Mouse (Mus musculus): ENCODE measurements around the gene Ccdc85b. TPM values are rescaled to one million over a fixed set of nuclear protein-coding genes. Genes with fewer than 3 reads are reported as not detected.

Gene Ccdc85b
- polyA plus RNA-seq (2021; fragmentation: Nextera tagmentation), result 15.8 and 16.5 TPM in 2 replicates
- long read RNA-seq, experiment 1, full-length matches to known transcripts, result 96 of 96 reads
- long read RNA-seq, experiment 1, partial matches to known transcripts, result 0 of 96 reads
- long read RNA-seq, experiment 1, other reads (novel, unspliced or antisense), result 0 of 96 reads
- long read RNA-seq, experiment 2, full-length matches to known transcripts, result 102 of 102 reads
- long read RNA-seq, experiment 2, partial matches to known transcripts, result 0 of 102 reads
- long read RNA-seq, experiment 2, other reads (novel, unspliced or antisense), result 0 of 102 reads

DNA sequence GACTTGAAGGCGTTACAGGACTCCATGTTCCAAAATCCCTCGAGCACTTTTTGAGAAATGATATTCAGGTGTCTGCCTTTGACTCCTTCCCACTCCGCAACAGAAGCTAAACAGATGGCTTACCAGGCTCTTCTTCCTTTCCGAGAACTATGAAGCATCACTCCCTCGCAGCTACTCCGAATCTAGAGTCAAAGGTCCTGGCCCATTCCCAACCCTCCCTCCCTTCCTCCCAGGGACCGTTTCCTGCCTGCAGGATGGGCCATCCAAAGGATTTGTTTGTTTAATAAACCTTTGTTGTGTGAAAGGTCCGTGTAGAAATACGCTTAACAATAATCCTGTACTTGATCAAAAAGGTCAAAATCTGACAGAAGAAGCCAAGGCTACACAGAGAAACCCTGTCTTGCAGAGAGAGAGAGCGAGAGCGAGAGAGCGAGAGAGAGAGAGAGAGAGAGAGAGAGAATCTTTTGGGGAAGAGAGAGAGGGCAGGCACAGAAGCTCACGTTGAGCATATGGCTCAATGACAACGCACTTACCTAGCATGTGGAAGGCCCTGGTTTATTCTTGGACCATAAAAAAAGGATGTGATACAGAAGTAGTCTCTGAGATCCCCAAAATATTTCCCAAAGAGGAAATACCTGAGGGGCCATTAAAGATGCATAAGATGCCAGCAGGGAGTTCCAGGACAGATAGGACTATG is at the start of gene Ccdc85b:
Gene Ccdc85b (minus strand): TSS at position 149 of the 697 bp plus-strand sequence.

DNA sequence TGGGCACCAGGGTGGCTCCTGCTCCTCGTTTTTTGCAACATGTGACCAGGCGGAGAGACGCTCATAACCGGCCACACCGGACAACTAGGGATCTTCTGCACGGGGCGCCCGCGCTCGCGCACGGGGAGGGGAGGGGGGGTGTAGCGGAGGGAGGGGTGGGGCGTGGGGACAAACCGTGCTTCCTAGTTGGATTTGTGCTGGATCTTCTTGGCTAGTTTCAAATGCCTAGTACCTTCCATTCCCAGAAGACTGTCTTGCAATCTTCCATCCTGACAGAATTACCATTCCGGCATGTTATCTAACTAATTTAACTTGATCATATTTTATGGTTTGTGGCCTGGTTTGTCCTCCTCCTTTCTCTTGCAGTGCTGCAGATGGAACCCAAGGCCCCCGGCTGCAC is 46.0 kb upstream of the Ccdc85b start, which contains the start of gene 1700020D05Rik:
Gene 1700020D05Rik (minus strand): TSS at position 101 of the 400 bp plus-strand sequence.

DNA sequence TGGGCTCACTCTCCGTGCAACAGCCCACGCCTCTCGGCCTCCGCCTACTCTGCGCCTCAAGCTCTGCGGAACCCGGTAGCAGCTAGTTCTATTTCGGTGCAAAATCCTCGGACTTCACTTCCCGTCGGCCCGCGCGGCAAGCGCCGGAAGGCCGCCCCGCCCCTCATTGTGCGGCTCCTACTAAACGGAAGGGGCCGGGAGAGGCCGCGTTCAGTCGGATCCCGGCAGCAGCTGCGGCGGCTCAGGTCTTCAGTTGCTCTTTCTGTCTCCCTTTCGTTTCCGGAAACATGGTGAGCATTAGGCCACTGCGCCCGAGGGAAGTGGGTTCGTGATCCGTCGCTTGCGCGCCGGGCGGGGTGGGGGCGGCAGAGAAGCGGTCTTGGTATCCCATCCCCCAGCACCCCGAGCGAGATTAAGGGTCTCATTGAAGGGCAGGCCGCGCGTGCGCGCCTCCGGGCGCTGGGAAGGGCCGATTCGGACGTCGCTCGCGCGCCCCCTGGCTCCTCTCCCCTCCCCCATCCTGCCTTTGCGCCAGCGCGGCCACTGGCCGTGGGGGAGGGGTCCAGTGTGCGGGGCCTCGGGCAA is 32.7 kb upstream of the Ccdc85b start, which contains the start of gene Cfl1:
Gene Cfl1 (plus strand): TSS at position 143 of the 585 bp plus-strand sequence.

DNA sequence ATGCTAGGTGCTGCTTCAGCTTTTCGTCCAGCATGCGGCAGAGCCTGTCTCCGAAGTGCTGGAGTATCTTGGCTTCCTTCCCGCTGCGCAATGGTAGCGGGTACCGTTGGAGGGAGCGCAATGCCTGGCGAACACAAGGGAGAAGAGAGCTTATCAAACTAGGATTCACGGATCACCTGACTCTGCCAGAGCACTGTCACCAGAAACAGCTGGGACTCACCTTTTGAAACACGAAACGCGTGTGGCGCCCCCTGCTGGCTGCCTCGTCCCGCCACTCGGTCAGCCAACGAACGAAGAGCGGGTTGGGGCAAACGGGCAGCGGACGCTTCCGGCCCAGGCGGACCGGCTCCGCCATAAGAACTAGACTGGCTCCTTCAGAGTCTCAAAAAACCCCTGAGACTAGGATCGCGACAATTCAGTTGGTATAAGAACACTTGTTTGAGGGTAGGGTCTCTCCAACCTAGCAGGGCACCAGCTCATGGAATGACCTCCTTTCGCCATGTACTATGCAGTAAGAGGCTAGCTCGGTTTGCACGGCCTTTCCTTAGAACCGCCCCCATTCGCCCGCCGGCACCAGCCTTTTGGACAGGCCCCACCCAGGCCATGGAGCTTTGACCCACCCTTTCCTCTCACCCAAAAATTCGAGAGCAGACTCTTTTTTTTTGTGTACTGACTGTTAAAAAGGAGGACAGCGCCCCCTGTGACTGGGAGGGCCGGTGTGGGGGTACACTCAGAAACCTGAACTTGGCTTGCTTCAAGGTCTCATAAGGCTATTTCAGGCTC is 30.3 kb upstream of the Ccdc85b start, which contains the start of gene Mus81:
Gene Mus81 (minus strand): TSS at position 635 of the 783 bp plus-strand sequence.

DNA sequence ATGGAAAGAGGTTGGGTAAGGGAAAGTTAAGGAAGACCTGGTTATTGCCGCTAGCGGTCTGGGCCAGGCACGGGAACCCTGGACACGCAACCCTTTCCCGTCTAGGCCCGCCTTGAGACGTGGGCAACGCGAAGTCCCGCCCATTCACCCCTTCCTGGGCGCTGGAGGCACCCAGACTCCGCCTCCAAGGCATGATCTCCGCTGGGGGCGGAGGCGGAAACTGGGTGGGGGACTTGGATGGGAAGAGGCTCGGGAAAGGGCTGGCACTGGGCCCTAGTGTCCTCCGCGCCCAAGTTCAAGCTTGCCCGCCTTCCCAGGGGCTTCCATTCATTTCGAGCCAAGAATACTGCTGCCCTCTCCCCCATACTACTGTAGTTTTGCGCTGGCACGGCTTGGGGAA is 16.0 kb upstream of the Ccdc85b start, which contains the start of gene Efemp2:
Gene Efemp2 (plus strand): TSS at position 235 of the 400 bp plus-strand sequence.

DNA sequence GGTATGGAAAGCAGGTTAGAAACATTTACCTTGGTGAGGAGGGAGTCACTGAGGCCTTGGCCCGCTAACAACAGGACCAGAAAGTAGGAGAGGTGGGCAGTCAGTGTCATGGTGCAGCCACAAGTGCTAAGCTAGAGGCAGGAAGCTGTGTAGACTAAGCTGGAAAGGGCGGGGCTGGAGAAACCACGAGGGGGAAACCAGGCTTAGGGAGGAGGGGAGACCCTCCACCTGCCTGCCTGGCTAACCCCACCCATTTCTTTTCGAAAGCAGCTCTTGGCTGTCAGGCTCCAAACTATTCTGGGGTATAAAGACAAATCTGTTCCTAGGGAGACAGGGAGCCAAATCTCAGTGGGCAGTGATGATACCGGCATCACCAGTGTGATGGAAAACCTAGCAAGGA is 10.7 kb upstream of the Ccdc85b start, which contains the start of gene Ctsw:
Gene Ctsw (minus strand): TSS at position 134 of the 400 bp plus-strand sequence.

DNA sequence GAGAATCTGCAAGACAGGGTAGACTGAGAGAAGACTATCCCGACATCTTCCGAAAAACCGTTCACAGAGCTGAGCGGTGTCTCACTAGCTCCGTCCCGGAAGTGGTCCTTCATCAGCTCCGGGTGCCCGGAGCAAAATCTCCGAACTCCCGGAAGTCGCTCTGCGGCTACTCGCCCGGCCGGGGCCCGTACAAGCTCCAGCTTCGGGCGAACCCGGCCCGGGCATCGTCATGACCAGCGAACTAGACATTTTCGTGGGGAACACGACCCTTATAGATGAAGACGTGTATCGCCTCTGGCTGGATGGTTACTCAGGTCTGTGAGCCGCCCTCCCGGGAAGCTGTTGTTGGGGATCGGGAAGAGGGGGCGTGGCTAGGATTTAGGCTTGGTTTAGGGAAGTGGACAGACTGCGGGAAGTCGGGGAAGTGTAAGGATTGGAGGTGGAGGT is 2.8 kb upstream of the Ccdc85b start, which contains the start of gene Fibp:
Gene Fibp (plus strand): TSS at position 151 of the 447 bp plus-strand sequence.

DNA sequence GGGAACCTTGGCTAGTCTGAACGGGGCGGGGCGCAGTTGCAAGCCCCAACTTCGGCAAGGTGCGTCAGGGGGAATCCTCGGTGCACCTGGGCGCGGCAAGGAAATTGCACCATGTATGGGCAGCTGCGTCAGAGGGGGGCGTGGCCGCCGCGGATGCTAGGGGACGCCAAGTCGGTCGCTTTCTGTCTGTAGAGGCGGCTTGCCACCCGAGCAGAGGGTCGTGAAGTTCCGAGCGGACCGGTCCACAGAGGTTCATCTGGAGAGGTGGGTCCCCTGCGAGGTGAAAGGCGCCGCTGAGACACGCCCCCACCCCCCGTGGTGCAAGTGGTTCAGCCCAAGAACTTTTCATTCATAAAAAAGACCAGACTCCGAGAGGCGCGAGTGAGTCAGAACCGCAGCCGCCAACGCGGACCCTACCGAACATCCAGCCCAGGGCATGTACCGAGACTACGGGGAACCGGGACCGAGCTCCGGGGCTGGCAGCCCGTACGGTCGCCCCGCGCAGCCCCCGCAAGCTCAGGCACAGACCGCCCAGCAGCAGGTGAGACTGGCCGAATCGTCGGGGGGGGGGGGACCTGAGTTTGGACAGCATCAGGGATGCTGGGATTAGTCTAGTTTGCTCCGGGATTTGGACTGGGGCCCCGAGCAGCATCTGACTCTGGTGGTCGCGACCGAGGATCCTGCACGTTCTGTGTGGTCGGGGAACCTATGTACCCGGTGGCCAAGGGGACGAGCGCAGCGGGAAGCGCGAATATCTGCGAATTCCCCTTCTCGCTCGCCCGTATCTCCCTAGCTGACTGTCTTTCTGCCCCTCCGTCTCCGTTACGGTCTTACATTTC is 10.0 kb downstream of the Ccdc85b start, which contains the start of gene Fosl1:
Gene Fosl1 (plus strand): TSS at position 33 of the 839 bp plus-strand sequence.

DNA sequence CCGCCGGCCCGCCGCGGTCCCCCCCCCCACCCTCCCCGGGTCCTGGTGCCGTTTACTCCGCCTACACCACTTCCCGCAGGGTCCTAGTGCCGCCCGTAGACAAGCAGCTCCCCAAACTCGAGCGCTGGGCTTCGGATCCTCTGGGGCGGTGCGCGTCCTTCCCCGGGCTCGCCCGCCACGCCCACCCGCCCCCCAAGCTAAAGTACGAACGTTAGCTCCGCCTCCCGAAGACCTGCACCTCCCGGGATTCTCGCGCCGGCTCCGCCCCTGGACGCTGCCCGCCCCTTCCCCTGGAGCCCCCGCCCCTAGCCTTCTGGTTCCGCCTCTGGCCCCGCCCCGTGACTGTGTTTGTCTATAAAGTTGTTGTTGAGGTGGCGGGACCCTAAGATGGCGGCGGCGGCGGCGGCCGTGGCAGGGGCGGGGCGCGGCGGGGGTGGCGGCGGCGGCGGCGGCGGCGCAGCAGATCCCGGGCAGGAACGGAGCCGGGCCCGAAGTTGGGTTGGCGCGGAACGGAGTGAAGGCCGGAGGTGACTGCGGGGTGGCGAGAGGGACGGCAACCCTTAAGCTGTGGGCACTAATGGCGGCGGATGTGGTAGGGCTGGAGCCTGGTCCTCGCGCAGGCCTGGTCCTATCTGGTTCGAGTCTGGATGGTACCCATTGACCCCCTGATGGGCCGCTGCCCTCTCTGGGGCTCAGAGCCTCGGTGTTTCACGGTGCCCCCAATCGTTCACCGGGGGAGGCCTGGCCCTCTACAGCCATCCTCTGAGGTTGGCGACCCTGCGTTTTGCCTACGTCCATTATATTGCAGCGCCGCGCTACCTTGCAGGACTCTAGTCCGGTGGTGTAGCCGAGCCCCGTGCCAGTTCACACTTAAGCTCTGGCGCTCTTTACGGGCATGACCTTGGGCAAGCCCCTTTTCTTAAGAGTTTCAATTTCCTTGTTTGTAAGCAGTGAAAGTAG is 32.6 kb downstream of the Ccdc85b start, which contains the start of the genes Drap1 and AI837181:
Gene Drap1 (minus strand): TSS at position 198 of the 960 bp plus-strand sequence.
Gene AI837181 (plus strand): TSS at position 363 of the 960 bp plus-strand sequence.

Other genes starting within 250 kb of the Ccdc85b start
- gene Pacs1, start 184.8 kb downstream of the Ccdc85b start, polyA plus RNA-seq (2021; fragmentation: Nextera tagmentation), result 25.5 and 25.8 TPM in 2 replicates
- gene Sf3b2, start 162.4 kb downstream of the Ccdc85b start, polyA plus RNA-seq (2021; fragmentation: Nextera tagmentation), result 214 and 232 TPM in 2 replicates
- gene Gal3st3, start 159.6 kb downstream of the Ccdc85b start, polyA plus RNA-seq (2021; fragmentation: Nextera tagmentation), result 71.6 and 91.0 TPM in 2 replicates
- gene Catsper1, start 122.2 kb downstream of the Ccdc85b start, polyA plus RNA-seq (2021; fragmentation: Nextera tagmentation), result not detected in 2 replicates
- 20.6 and 32.3 TPM in 2 replicates for gene Cst6, start 108.3 kb downstream of the Ccdc85b start, polyA plus RNA-seq (2021; fragmentation: Nextera tagmentation)
- gene Eif1ad, start 91.2 kb downstream of the Ccdc85b start, polyA plus RNA-seq (2021; fragmentation: Nextera tagmentation), result 22.7 and 28.8 TPM in 2 replicates
- 166 and 174 TPM in 2 replicates for gene Banf1, start 90.7 kb downstream of the Ccdc85b start, polyA plus RNA-seq (2021; fragmentation: Nextera tagmentation)
- 23.3 and 23.5 TPM in 2 replicates for gene Sart1, start 69.2 kb downstream of the Ccdc85b start, polyA plus RNA-seq (2021; fragmentation: Nextera tagmentation)
- not detected in 2 replicates for gene Tsga10ip, start 55.4 kb downstream of the Ccdc85b start, polyA plus RNA-seq (2021; fragmentation: Nextera tagmentation)
- gene Drap1, start 32.9 kb downstream of the Ccdc85b start, polyA plus RNA-seq (2021; fragmentation: Nextera tagmentation), result 165 and 209 TPM in 2 replicates
- 40.3 and 40.7 TPM in 2 replicates for gene AI837181, start 32.8 kb downstream of the Ccdc85b start, polyA plus RNA-seq (2021; fragmentation: Nextera tagmentation)
- 0.38 TPM in 1 of 2 replicates, not detected in the other for gene Fosl1, start 10.3 kb downstream of the Ccdc85b start, polyA plus RNA-seq (2021; fragmentation: Nextera tagmentation)
- gene Fibp, start 2.7 kb upstream of the Ccdc85b start, polyA plus RNA-seq (2021; fragmentation: Nextera tagmentation), result 85.1 and 88.5 TPM in 2 replicates
- gene Ctsw, start 10.6 kb upstream of the Ccdc85b start, polyA plus RNA-seq (2021; fragmentation: Nextera tagmentation), result 0.20 and 0.41 TPM in 2 replicates
- gene Efemp2, start 16.1 kb upstream of the Ccdc85b start, polyA plus RNA-seq (2021; fragmentation: Nextera tagmentation), result 17.7 and 32.4 TPM in 2 replicates
- gene Mus81, start 30.5 kb upstream of the Ccdc85b start, polyA plus RNA-seq (2021; fragmentation: Nextera tagmentation), result 24.3 and 24.9 TPM in 2 replicates
- gene Cfl1, start 32.6 kb upstream of the Ccdc85b start, polyA plus RNA-seq (2021; fragmentation: Nextera tagmentation), result 906 and 1,048 TPM in 2 replicates
- gene 1700020D05Rik, start 45.9 kb upstream of the Ccdc85b start, polyA plus RNA-seq (2021; fragmentation: Nextera tagmentation), result not detected in 2 replicates
- gene Snx32, start 52.6 kb upstream of the Ccdc85b start, polyA plus RNA-seq (2021; fragmentation: Nextera tagmentation), result 50.6 and 51.6 TPM in 2 replicates
- gene Ovol1, start 102.8 kb upstream of the Ccdc85b start, polyA plus RNA-seq (2021; fragmentation: Nextera tagmentation), result not detected in 2 replicates
- 2.8 and 5.1 TPM in 2 replicates for gene Ap5b1, start 110.1 kb upstream of the Ccdc85b start, polyA plus RNA-seq (2021; fragmentation: Nextera tagmentation)
- gene Rnaseh2c, start 144.0 kb upstream of the Ccdc85b start, polyA plus RNA-seq (2021; fragmentation: Nextera tagmentation), result 47.4 and 53.5 TPM in 2 replicates
- 41.3 and 45.1 TPM in 2 replicates for gene Kat5, start 152.3 kb upstream of the Ccdc85b start, polyA plus RNA-seq (2021; fragmentation: Nextera tagmentation)
- gene Rela, start 179.6 kb upstream of the Ccdc85b start, polyA plus RNA-seq (2021; fragmentation: Nextera tagmentation), result 9.2 and 14.8 TPM in 2 replicates
- 7.2 and 9.3 TPM in 2 replicates for gene Sipa1, start 205.8 kb upstream of the Ccdc85b start, polyA plus RNA-seq (2021; fragmentation: Nextera tagmentation)
- 6.1 and 6.9 TPM in 2 replicates for gene Map3k11, start 230.8 kb upstream of the Ccdc85b start, polyA plus RNA-seq (2021; fragmentation: Nextera tagmentation)
- gene Pcnx3, start 231.0 kb upstream of the Ccdc85b start, polyA plus RNA-seq (2021; fragmentation: Nextera tagmentation), result 6.7 and 8.1 TPM in 2 replicates
- gene Kcnk7, start 246.5 kb upstream of the Ccdc85b start, polyA plus RNA-seq (2021; fragmentation: Nextera tagmentation), result 0.65 and 0.82 TPM in 2 replicates